Mouse (Mus musculus): ENCODE data around the gene Ifnar2.

DNA sequence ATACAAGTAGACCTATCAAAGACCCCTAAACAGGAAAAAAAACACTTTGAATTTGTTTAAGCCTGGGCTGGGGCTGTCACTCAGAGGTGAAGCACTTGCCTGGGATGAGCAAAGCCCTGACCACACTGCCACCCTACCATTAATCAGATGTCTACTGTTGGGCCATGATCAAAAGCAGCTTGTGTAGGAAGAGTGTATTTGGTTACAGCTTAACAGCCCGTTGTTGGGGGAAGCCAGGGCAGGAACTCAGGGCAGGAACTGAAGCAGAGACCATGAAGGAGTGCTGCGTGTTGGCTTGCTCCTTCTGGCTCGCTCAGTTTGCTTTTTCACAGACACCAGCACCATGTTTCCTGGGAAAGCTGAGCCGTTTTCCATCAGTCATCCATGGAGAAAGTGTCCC is 54.0 kb downstream of the Ifnar2 start:
- TF ChIP-seq HCFC1 (IDR thresholded peaks at IDR 0.05; ENCODE audit: borderline replicate concordance, insufficient read depth, low read length) (no peak), CHD2 (IDR thresholded peaks at IDR 0.05; ENCODE audit: low read depth, low read length) (no peak), ZNF384 (IDR thresholded peaks at IDR 0.05; ENCODE audit: low read depth, low read length) (no peak), ZC3H11A (IDR thresholded peaks at IDR 0.05; ENCODE audit: borderline replicate concordance, low read depth, low read length) (no peak), MAFK (IDR thresholded peaks at IDR 0.05; ENCODE audit: insufficient read depth, low read depth, low read length) (no peak)
